ENCODE assay signal across 19 mouse cellular contexts in the genomic region with DNA sequence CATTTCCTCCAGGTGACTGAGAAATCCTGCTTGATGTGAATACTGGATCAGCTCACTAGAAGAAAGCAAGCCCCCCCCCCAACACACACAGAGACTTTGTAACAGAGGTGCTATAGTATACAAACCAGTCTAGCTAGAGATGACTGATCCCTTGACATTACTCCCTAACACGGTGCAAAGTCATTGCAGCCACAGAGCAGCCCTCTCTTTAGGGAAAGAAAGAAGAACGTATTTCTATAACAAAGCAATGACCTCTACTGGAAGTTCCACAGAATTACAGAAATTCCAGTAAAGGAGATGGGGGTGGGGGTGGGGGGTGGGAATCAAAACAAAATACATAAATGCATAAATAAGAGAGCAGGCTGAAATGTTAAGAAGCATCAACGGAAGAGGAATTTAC.
A peak's percentile ranks its signal among the peaks of the same experiment; 100 is the strongest.
DNase-seq lines count a peak whose midpoint lies in the region; ATAC-seq and TF ChIP-seq lines count a peak whose summit lies in the region.
"Had no signal": no experiment of that assay in that cellular context is flagged by ENCODE, and none has a peak within 500 bp of the region (broad histone marks: within the 10 kb centered on the region; RNA-seq: fewer than 3 reads in every experiment).

No protein-coding gene starts in this region.

- 37% methylated on average over 3 of the region's 3 CpGs for WGBS in embryonic facial prominence, embryonic 14.5 days
- 51% methylated on average over 3 of the region's 3 CpGs for WGBS in embryonic facial prominence, embryonic 10.5 days
- 41% methylated on average over 3 of the region's 3 CpGs for WGBS in hindbrain, postnatal 0 days
- WGBS in hindbrain, embryonic 13.5 days = 38% methylated on average over 3 of the region's 3 CpGs
- WGBS in midbrain, postnatal 0 days = 45% methylated on average over 3 of the region's 3 CpGs
- WGBS in midbrain, embryonic 11.5 days = 59% methylated on average over 3 of the region's 3 CpGs

- DNase-seq in embryonic facial prominence, embryonic 14.5 days (ENCODE audit: low spot score) = peak; percentile 1
- DNase-seq in embryonic facial prominence, embryonic 10.5 days (ENCODE audit: low spot score) = no peak
- DNase-seq in hindbrain, postnatal 0 days (ENCODE audit: low spot score) = peak; percentile 37
- DNase-seq in midbrain, postnatal 0 days (ENCODE audit: low spot score) = peak; percentile 33
- DNase-seq in midbrain, embryonic 11.5 days (ENCODE audit: low spot score, missing footprints) = no peak
- DNase-seq in retina, postnatal 1 day = peak; percentile 16
- DNase-seq in ovary, adult 18-20 months (ENCODE audit: low spot score) = no peak
- DNase-seq: adrenal gland, adult 2 months; cerebellum, adult 11 months; cerebellum, postnatal 25 days; gastrocnemius, postnatal 10 days; heart, postnatal 14 days; kidney, adult 2 months; liver, embryonic 13.5 days; thymus, postnatal 4 days had no signal

- no peak overlapping the region for H3K4me3 ChIP-seq in embryonic facial prominence, embryonic 14.5 days (ENCODE audit: low read depth, low read length)
- H3K4me3 ChIP-seq in embryonic facial prominence, embryonic 10.5 days = no peak overlapping the region
- no peak overlapping the region for H3K4me3 ChIP-seq in hindbrain, postnatal 0 days (ENCODE audit: low read length)
- no peak overlapping the region for H3K4me3 ChIP-seq in hindbrain, embryonic 13.5 days
- no peak overlapping the region for H3K4me3 ChIP-seq in midbrain, postnatal 0 days (ENCODE audit: low read depth, low read length)
- no peak overlapping the region for H3K4me3 ChIP-seq in midbrain, embryonic 11.5 days (ENCODE audit: low read depth, low read length)
- H3K4me3 ChIP-seq: embryonic facial prominence, embryonic 12.5 days; liver, embryonic 13.5 days; neural tube, embryonic 13.5 days had no signal

- no peak; the same call in 1 of the 2 replicates for TF ChIP-seq CTCF in hindbrain, postnatal 0 days (IDR thresholded peaks at IDR 0.05; ENCODE audit: low read depth)
- 0 out of 2 replicates have a peak, but pooled peaks have one; percentile 24 for TF ChIP-seq CTCF in midbrain, postnatal 0 days (IDR thresholded peaks at IDR 0.05)

- ATAC-seq in embryonic facial prominence, embryonic 14.5 days (ENCODE audit: low read depth) = no peak
- ATAC-seq in hindbrain, postnatal 0 days = peak; percentile 45; the same call in 1 of the 2 replicates
- no peak for ATAC-seq in hindbrain, embryonic 13.5 days (ENCODE audit: low FRiP score)
- ATAC-seq in midbrain, postnatal 0 days (ENCODE audit: low FRiP score) = no peak
- no peak for ATAC-seq in midbrain, embryonic 11.5 days (ENCODE audit: low FRiP score)
- ATAC-seq: lung, postnatal 0 days had no signal

- H3K36me3 ChIP-seq in embryonic facial prominence, embryonic 14.5 days (ENCODE audit: control insufficient read depth, insufficient read depth, low read length) = no peaks in the 10 kb centered on the region
- H3K36me3 ChIP-seq in embryonic facial prominence, embryonic 10.5 days (replicated peaks) = no peaks in the 10 kb centered on the region
- no peaks in the 10 kb centered on the region for H3K36me3 ChIP-seq in hindbrain, postnatal 0 days (ENCODE audit: insufficient read depth, low read length)
- no peaks in the 10 kb centered on the region for H3K36me3 ChIP-seq in hindbrain, embryonic 13.5 days
- H3K36me3 ChIP-seq in midbrain, postnatal 0 days (ENCODE audit: insufficient read depth, low read length) = no peaks in the 10 kb centered on the region
- H3K36me3 ChIP-seq in midbrain, embryonic 11.5 days (ENCODE audit: control insufficient read depth, insufficient read depth, low read length) = no peaks in the 10 kb centered on the region
- H3K36me3 ChIP-seq: embryonic facial prominence, embryonic 12.5 days; liver, embryonic 13.5 days; neural tube, embryonic 13.5 days had no signal

- no peaks in the 10 kb centered on the region for H3K4me1 ChIP-seq in embryonic facial prominence, embryonic 14.5 days (ENCODE audit: control insufficient read depth, insufficient read depth, low read length)
- no peaks in the 10 kb centered on the region for H3K4me1 ChIP-seq in embryonic facial prominence, embryonic 10.5 days
- no peaks in the 10 kb centered on the region for H3K4me1 ChIP-seq in hindbrain, postnatal 0 days (ENCODE audit: insufficient read depth, low read length)
- H3K4me1 ChIP-seq in hindbrain, embryonic 13.5 days (replicated peaks) = no peaks in the 10 kb centered on the region
- no peaks in the 10 kb centered on the region for H3K4me1 ChIP-seq in midbrain, postnatal 0 days (ENCODE audit: insufficient read depth, low read length)
- no peaks in the 10 kb centered on the region for H3K4me1 ChIP-seq in midbrain, embryonic 11.5 days (ENCODE audit: control insufficient read depth, insufficient read depth, low read length)
- H3K4me1 ChIP-seq: embryonic facial prominence, embryonic 12.5 days; liver, embryonic 13.5 days; neural tube, embryonic 13.5 days had no signal

- H3K4me2 ChIP-seq in embryonic facial prominence, embryonic 14.5 days (ENCODE audit: low read depth, low read length) = no peak overlapping the region
- no peak overlapping the region for H3K4me2 ChIP-seq in hindbrain, postnatal 0 days (ENCODE audit: low read depth, low read length)
- no peak overlapping the region for H3K4me2 ChIP-seq in hindbrain, embryonic 13.5 days
- H3K4me2 ChIP-seq in midbrain, postnatal 0 days (ENCODE audit: low read depth, low read length, poor library complexity, severe bottlenecking) = no peak overlapping the region
- H3K4me2 ChIP-seq in midbrain, embryonic 11.5 days = no peak overlapping the region
- H3K4me2 ChIP-seq: embryonic facial prominence, embryonic 12.5 days; liver, embryonic 13.5 days; neural tube, embryonic 13.5 days had no signal

- no peaks in the 10 kb centered on the region for H3K27me3 ChIP-seq in embryonic facial prominence, embryonic 14.5 days (replicated peaks; ENCODE audit: control insufficient read depth, insufficient read depth, low read length)
- no peaks in the 10 kb centered on the region for H3K27me3 ChIP-seq in embryonic facial prominence, embryonic 10.5 days (replicated peaks; ENCODE audit: low read depth, poor library complexity, severe bottlenecking)
- no peaks in the 10 kb centered on the region for H3K27me3 ChIP-seq in hindbrain, postnatal 0 days (ENCODE audit: insufficient read depth, low read length)
- H3K27me3 ChIP-seq in hindbrain, embryonic 13.5 days = no peaks in the 10 kb centered on the region
- no peaks in the 10 kb centered on the region for H3K27me3 ChIP-seq in midbrain, postnatal 0 days (ENCODE audit: insufficient read depth, low read length)
- no peaks in the 10 kb centered on the region for H3K27me3 ChIP-seq in midbrain, embryonic 11.5 days (ENCODE audit: control insufficient read depth, insufficient read depth, low read length)
- H3K27me3 ChIP-seq: embryonic facial prominence, embryonic 12.5 days; liver, embryonic 13.5 days; neural tube, embryonic 13.5 days had no signal

- no peak overlapping the region for H3K9ac ChIP-seq in embryonic facial prominence, embryonic 14.5 days (ENCODE audit: low read depth, low read length)
- no peak overlapping the region for H3K9ac ChIP-seq in hindbrain, postnatal 0 days (replicated peaks; ENCODE audit: low read length)
- no peak overlapping the region for H3K9ac ChIP-seq in hindbrain, embryonic 13.5 days
- H3K9ac ChIP-seq in midbrain, postnatal 0 days (replicated peaks; ENCODE audit: low read length, poor library complexity, severe bottlenecking) = no peak overlapping the region
- no peak overlapping the region for H3K9ac ChIP-seq in midbrain, embryonic 11.5 days (ENCODE audit: low read length)
- H3K9ac ChIP-seq: embryonic facial prominence, embryonic 12.5 days; liver, embryonic 13.5 days; neural tube, embryonic 13.5 days had no signal

- H3K27ac ChIP-seq in embryonic facial prominence, embryonic 14.5 days (replicated peaks; ENCODE audit: low read depth, low read length) = no peak overlapping the region
- no peak overlapping the region for H3K27ac ChIP-seq in embryonic facial prominence, embryonic 10.5 days (replicated peaks)
- no peak overlapping the region for H3K27ac ChIP-seq in hindbrain, postnatal 0 days
- H3K27ac ChIP-seq in hindbrain, embryonic 13.5 days = no peak overlapping the region
- H3K27ac ChIP-seq in midbrain, postnatal 0 days (ENCODE audit: low read depth, low read length) = no peak overlapping the region
- H3K27ac ChIP-seq in midbrain, embryonic 11.5 days (ENCODE audit: low read depth, low read length) = no peak overlapping the region
- H3K27ac ChIP-seq: embryonic facial prominence, embryonic 12.5 days; liver, embryonic 13.5 days; neural tube, embryonic 13.5 days had no signal

- no peaks in the 10 kb centered on the region for H3K9me3 ChIP-seq in embryonic facial prominence, embryonic 14.5 days (ENCODE audit: control insufficient read depth, low read length)
- no peaks in the 10 kb centered on the region for H3K9me3 ChIP-seq in embryonic facial prominence, embryonic 10.5 days
- no peaks in the 10 kb centered on the region for H3K9me3 ChIP-seq in hindbrain, postnatal 0 days (ENCODE audit: low read length)
- no peaks in the 10 kb centered on the region for H3K9me3 ChIP-seq in hindbrain, embryonic 13.5 days
- H3K9me3 ChIP-seq in midbrain, postnatal 0 days (ENCODE audit: low read length) = no peaks in the 10 kb centered on the region
- H3K9me3 ChIP-seq in midbrain, embryonic 11.5 days (ENCODE audit: control insufficient read depth, low read length) = no peaks in the 10 kb centered on the region
- H3K9me3 ChIP-seq: embryonic facial prominence, embryonic 12.5 days; liver, embryonic 13.5 days; neural tube, embryonic 13.5 days had no signal

Comparison
In these comparisons a context has a peak if more than half of its experiments do, and no peak if none do; other contexts are left out.
1. DNase-seq: peak in embryonic facial prominence, embryonic 14.5 days (single experiment), hindbrain, postnatal 0 days (single experiment), midbrain, postnatal 0 days (single experiment) and retina, postnatal 1 day (single experiment); none in embryonic facial prominence, embryonic 10.5 days (single experiment), midbrain, embryonic 11.5 days (single experiment) and ovary, adult 18-20 months (single experiment).